Mouse (Mus musculus): ENCODE data around the gene Cxcl1. TPM values are rescaled to one million over a fixed set of nuclear protein-coding genes. Genes with fewer than 3 reads are reported as not detected.

The Cxcl1 gene
- not detected in 2 replicates for polyA plus RNA-seq (2012; ENCODE audit: low replicate concordance)

GRCm38 (mm10) chr5:90890519-90891463 lies at the start of gene Cxcl1:
Cxcl1 (plus strand) TSS chr5:90891241.

GRCm38 (mm10) chr5:90903339-90904020 lies 12.4 kb downstream of the Cxcl1 start, which contains the start of gene Cxcl2:
Cxcl2 (plus strand) TSS chr5:90903871.

DNA sequence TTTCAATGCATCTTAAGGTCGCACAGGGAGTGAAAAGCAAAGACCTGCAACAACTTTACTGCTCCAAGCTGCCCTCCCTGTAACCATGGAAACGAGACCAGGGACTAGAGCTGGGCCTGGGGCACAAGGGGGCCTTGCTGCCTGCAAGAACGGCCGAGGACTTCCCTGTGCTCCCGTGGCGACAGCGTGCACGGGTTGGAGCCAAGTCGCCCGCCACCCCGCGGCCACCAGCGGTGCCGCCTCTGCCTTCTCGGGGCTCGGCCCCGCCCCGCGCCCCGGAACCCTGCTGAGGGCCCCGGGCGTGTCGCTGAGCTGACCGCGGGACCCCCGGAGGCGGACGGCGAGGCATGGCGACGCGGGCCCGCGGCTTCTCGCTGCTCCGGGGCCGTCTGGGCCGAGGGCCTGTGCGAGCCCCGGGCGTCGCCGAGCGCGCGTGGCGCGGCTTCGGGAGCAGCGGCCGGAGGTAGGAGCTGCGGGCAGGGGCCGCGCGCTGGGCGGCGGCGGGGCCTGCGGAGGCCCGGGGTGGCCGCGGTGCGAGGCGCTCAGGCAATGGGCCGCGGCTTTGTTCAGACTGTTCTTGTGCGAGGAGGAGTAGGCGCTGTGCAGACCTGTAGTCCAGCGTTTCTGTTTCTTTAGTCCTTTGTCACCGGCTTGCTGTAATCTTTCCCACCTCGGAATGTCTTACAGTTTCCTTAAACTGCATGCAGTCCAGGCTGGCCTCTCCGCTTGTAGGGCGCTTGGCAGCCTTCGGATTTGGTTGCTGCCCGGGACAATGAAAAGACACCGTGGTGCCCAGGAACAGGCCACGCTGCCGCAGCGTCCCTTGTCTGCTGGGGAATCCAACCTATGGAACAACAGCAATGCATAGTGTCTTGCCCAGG lies 40.2 kb downstream of the Cxcl1 start, which contains the start of gene Mthfd2l:
Mthfd2l (plus strand) TSS at position 147 of the 881 bp plus-strand sequence.

Other genes starting within 250 kb of the Cxcl1 start
- not detected in 2 replicates for gene Cxcl5, start 131.9 kb upstream of the Cxcl1 start, polyA plus RNA-seq (2012; ENCODE audit: low replicate concordance)
- gene Ppbp, start 122.7 kb upstream of the Cxcl1 start, polyA plus RNA-seq (2012; ENCODE audit: low replicate concordance), result 0.34 and 0.65 TPM in 2 replicates
- gene Pf4, start 118.8 kb upstream of the Cxcl1 start, polyA plus RNA-seq (2012; ENCODE audit: low replicate concordance), result 2.0 and 2.3 TPM in 2 replicates
- gene Cxcl3, start 105.1 kb upstream of the Cxcl1 start, polyA plus RNA-seq (2012; ENCODE audit: low replicate concordance), result 0.24 TPM in 1 of 2 replicates, not detected in the other
- not detected in 2 replicates for gene Cxcl15, start 96.7 kb upstream of the Cxcl1 start, polyA plus RNA-seq (2012; ENCODE audit: low replicate concordance)
- 0.55 and 1.3 TPM in 2 replicates for gene Cxcl2, start 12.6 kb downstream of the Cxcl1 start, polyA plus RNA-seq (2012; ENCODE audit: low replicate concordance)
- gene Mthfd2l, start 39.9 kb downstream of the Cxcl1 start, polyA plus RNA-seq (2012; ENCODE audit: low replicate concordance), result 5.9 and 7.0 TPM in 2 replicates
- gene Epgn, start 136.2 kb downstream of the Cxcl1 start, polyA plus RNA-seq (2012; ENCODE audit: low replicate concordance), result not detected in 2 replicates
- gene Ereg, start 183.4 kb downstream of the Cxcl1 start, polyA plus RNA-seq (2012; ENCODE audit: low replicate concordance), result not detected in 2 replicates
- not detected in 2 replicates for gene Areg, start 248.4 kb downstream of the Cxcl1 start, polyA plus RNA-seq (2012; ENCODE audit: low replicate concordance)

Measured in hematopoietic multipotent progenitor cell, adult 10-12 weeks (in vitro differentiated cells).